Mouse (Mus musculus) lung, postnatal 0 days (tissue): ENCODE data around the gene Scd4.

Source experiments
- CTCF ChIP-seq: IDR thresholded peaks from 2 replicates; pipeline ENCODE4 v1.5.1; 2016; ENCODE audit warnings: antibody characterized with exemption, mild to moderate bottlenecking
- EP300 ChIP-seq: IDR thresholded peaks from 2 replicates; pipeline ENCODE4 v1.6.1; 2016; ENCODE audit warnings: antibody characterized with exemption, mild to moderate bottlenecking, control low read depth

DNA sequence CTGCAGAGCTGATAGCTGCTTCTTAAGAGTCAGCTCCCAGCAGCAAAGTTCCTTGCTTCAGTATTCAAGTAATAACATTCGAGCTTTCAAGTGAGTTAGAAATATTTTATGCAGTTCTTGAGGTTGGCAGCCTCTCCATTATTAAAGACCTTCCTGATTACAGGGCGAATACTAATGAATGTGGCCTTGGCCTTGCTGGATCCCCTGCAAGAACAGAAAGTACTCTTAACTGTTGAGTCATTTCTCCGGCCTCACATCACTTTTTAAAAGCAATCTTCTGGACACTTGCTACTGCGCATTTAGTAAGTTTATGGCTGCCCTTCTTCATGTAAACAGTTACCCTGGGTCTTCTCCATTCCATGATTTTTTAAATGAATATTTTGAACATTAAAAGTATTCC lies 11.7 kb upstream of the Scd4 start:
- TF ChIP-seq CTCF (no peak), EP300 (no peak)
